Mouse (Mus musculus): ENCODE results near the gene Scyl1.

Scyl1 gene

GRCm38 (mm10) chr19:5786441-5787114 lies 15.4 kb upstream of the Scyl1 start:
- DNase-seq: peak; percentile 91 to 94

- no peak for DNase-seq
These were observed 13.8 kb upstream of the Scyl1 start for GRCm38 (mm10) chr19:5784958-5785577.

- no peak for DNase-seq
These were observed 10.9 kb upstream of the Scyl1 start for GRCm38 (mm10) chr19:5782121-5782520.

- no peak for DNase-seq
These were observed 10.3 kb upstream of the Scyl1 start for GRCm38 (mm10) chr19:5781532-5781931.

- DNase-seq: peak; percentile 49 to 64
These were observed 9.0 kb upstream of the Scyl1 start for GRCm38 (mm10) chr19:5780203-5780602.

GRCm38 (mm10) chr19:5778312-5778711 lies 7.1 kb upstream of the Scyl1 start:
- DNase-seq: no peak

GRCm38 (mm10) chr19:5777387-5778032 lies 6.3 kb upstream of the Scyl1 start:
- no peak for DNase-seq

- DNase-seq: no peak
These were observed 908 bp downstream of the Scyl1 start for GRCm38 (mm10) chr19:5770311-5770710.

- peak; percentile 31 to 78 for DNase-seq
These were observed 3.9 kb downstream of the Scyl1 start for GRCm38 (mm10) chr19:5767271-5767670.

- DNase-seq: no peak
These were observed 8.1 kb downstream of the Scyl1 start for GRCm38 (mm10) chr19:5763163-5763562.

GRCm38 (mm10) chr19:5758878-5759403 lies 12.3 kb downstream of the Scyl1 start:
- no peak for DNase-seq

GRCm38 (mm10) chr19:5756991-5757636 lies 14.1 kb downstream of the Scyl1 start:
- DNase-seq: no peak

- DNase-seq: no peak
These were observed 14.8 kb downstream of the Scyl1 start for GRCm38 (mm10) chr19:5756321-5756985.

- DNase-seq: peak; percentile 75 to 85
These were observed 19.5 kb downstream of the Scyl1 start for GRCm38 (mm10) chr19:5751742-5752141.

GRCm38 (mm10) chr19:5750951-5751350 lies 20.3 kb downstream of the Scyl1 start:
- DNase-seq: no peak

GRCm38 (mm10) chr19:5749476-5749875 lies 21.7 kb downstream of the Scyl1 start:
- no peak for DNase-seq

GRCm38 (mm10) chr19:5746907-5747363 lies 24.3 kb downstream of the Scyl1 start:
- DNase-seq: no peak

- DNase-seq: no peak
These were observed 25.2 kb downstream of the Scyl1 start for GRCm38 (mm10) chr19:5745756-5746710.

GRCm38 (mm10) chr19:5743576-5743975 lies 27.6 kb downstream of the Scyl1 start:
- DNase-seq: peak in 1 of 2 experiments; percentile 67

- no peak for DNase-seq
These were observed 29.0 kb downstream of the Scyl1 start for GRCm38 (mm10) chr19:5742241-5742641.

- peak; percentile 69 to 88 for DNase-seq
These were observed 29.5 kb downstream of the Scyl1 start for GRCm38 (mm10) chr19:5741641-5742240.
